Mouse (Mus musculus): Measurements from ENCODE around the gene Zfp106.

DNA sequence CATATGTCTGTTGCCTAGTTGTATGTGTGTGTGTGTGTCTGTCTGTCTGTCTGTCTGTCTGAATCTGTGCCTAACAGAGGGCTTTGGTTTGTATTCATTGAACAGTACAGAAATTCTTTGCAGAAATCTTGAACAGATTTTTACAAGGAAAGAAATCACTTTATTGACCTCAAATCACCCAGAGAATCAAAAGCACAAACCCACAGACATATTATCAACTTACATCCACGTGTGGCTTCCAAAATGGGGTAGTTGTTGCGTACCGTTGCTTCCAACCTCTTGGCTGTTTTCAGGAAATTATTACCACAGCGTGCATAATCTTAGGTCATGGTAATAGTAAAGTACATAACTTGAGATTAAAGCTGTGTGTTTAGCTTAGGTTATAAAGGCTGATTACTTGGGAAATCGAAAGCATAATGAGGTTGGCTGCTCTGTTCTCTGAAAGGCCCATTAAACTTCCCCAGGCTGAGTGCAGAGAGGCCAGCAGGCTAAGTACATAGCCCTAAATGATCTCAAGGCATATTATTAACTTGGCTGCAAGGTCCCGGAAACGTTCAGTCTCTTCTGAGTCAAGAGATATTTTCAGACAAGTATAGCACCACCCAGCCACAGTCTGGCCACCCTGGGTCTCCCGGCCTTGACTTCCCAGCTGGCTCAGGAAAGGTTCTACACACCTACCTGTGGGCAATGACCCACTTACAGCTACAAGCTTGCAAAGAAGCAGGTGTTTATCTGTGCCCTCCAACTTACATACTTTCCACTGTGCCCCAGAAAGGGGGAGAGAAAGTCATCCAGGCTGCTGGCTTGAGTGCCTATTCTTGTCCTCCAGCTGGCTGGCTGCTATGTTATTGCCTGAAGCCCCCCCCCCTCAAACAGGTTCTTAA is 80.9 kb downstream of the Zfp106 start:
- TF ChIP-seq CTCF (IDR thresholded peaks at IDR 0.05; ENCODE audit: borderline replicate concordance, insufficient read depth, low read depth, low read length) (no peak), POLR2A (IDR thresholded peaks at IDR 0.05; ENCODE audit: borderline replicate concordance, insufficient read depth, low read length) (no peak)
